Mouse (Mus musculus) embryonic fibroblast, embryonic 13.5 days (primary cell): ENCODE results near the gene Tex50. TPM values are rescaled to one million over a fixed set of nuclear protein-coding genes. Genes with fewer than 3 reads are reported as not detected.
"Not testable (repeated sequence)": the region's sequence is repeated elsewhere in the genome, so short reads cannot be mapped to it uniquely, and the experiment has no call there.

ENCODE experiments used
- H3K27ac ChIP-seq: 2 replicates; pipeline ENCODE4 v1.5.1; 2012; ENCODE audit warnings: low read length, control low read depth, inconsistent platforms; ENCODE audit not compliant: insufficient read depth
- H3K4me1 ChIP-seq: 2 replicates; pipeline ENCODE4 v1.6.1; 2011; ENCODE audit warnings: low read length; ENCODE audit not compliant: control insufficient read depth, insufficient read depth
- H3K4me3 ChIP-seq: 2 replicates; pipeline ENCODE4 v1.5.1; 2011; ENCODE audit warnings: mild to moderate bottlenecking, control low read depth, low read length; ENCODE audit not compliant: insufficient read depth
- CTCF ChIP-seq: IDR thresholded peaks from 2 replicates; pipeline ENCODE4 v1.5.1; 2011; ENCODE audit warnings: mild to moderate bottlenecking, control low read depth, low read length, moderate library complexity, borderline replicate concordance; ENCODE audit not compliant: insufficient read depth
- POLR2A ChIP-seq: IDR thresholded peaks from 2 replicates; pipeline ENCODE4 v1.6.1; 2011; ENCODE audit warnings: low read depth, mild to moderate bottlenecking, control low read depth, low read length, moderate library complexity
- polyA plus RNA-seq: library from polyadenylated mRNA; stranded (reverse); fragments of >200 nt; gene quantifications from 2 replicates; pipeline ENCODE4 v1.2.4, GENCODE M21; 2011; ENCODE audit warnings: low read depth; ENCODE audit not compliant: missing spikeins, insufficient read length

Gene Tex50
- polyA plus RNA-seq, 1 experiment: not detected

- Histone ChIP-seq H3K27ac (no peak overlapping the region), H3K4me1 (no peaks in the 10 kb centered on the region), H3K4me3 (no peak overlapping the region)
- no peak for TF ChIP-seq CTCF
- no peak for TF ChIP-seq POLR2A
Observed at GRCm38 (mm10) chr1:161160266-161160665, 1.2 kb upstream of the Tex50 start.

GRCm38 (mm10) chr1:161156546-161156945, 2.6 kb downstream of the Tex50 start:
- Histone ChIP-seq H3K4me3 (no peak overlapping the region), H3K4me1 (no peaks in the 10 kb centered on the region), H3K27ac (no peak overlapping the region)
- TF ChIP-seq POLR2A (no peak), CTCF (no peak)

GRCm38 (mm10) chr1:161151098-161151497, 8.0 kb downstream of the Tex50 start:
- TF ChIP-seq POLR2A: no peak
- H3K4me3 ChIP-seq: no peak overlapping the region
- no peak overlapping the region for H3K27ac ChIP-seq
- no peaks in the 10 kb centered on the region for H3K4me1 ChIP-seq

GRCm38 (mm10) chr1:161147888-161148287, 11.2 kb downstream of the Tex50 start:
- no peak for TF ChIP-seq POLR2A
- TF ChIP-seq CTCF: no peak
- H3K4me3 ChIP-seq: no peak overlapping the region
- H3K27ac ChIP-seq: no peak overlapping the region
- H3K4me1 ChIP-seq: no peaks in the 10 kb centered on the region

- H3K4me1 ChIP-seq, H3K27ac ChIP-seq, H3K4me3 ChIP-seq: not testable (repeated sequence)
Observed at GRCm38 (mm10) chr1:161145611-161146010, 13.5 kb downstream of the Tex50 start.

GRCm38 (mm10) chr1:161143216-161143615, 15.9 kb downstream of the Tex50 start:
- Histone ChIP-seq H3K4me3 (no peak overlapping the region), H3K27ac (no peak overlapping the region), H3K4me1 (no peaks in the 10 kb centered on the region)
- no peak for TF ChIP-seq CTCF

GRCm38 (mm10) chr1:161142531-161143159, 16.5 kb downstream of the Tex50 start, which contains the start of gene Ankrd45:
Ankrd45 (plus strand) TSS chr1:161142691.
- Histone ChIP-seq H3K4me1 (no peaks in the 10 kb centered on the region), H3K4me3 (peak within 1 kb of the TSS; percentile 38), H3K27ac (no peak within 1 kb of the TSS)
- TF ChIP-seq CTCF (no peak), POLR2A (no peak)

GRCm38 (mm10) chr1:161140026-161140762, 18.9 kb downstream of the Tex50 start:
- Histone ChIP-seq H3K4me3 (no peak overlapping the region), H3K4me1 (no peaks in the 10 kb centered on the region), H3K27ac (no peak overlapping the region)
- TF ChIP-seq CTCF (no peak), POLR2A (no peak)

GRCm38 (mm10) chr1:161139496-161139895, 19.6 kb downstream of the Tex50 start:
- Histone ChIP-seq H3K4me3 (no peak overlapping the region), H3K4me1 (no peaks in the 10 kb centered on the region), H3K27ac (no peak overlapping the region)
- TF ChIP-seq CTCF (no peak), POLR2A (no peak)
